Mouse (Mus musculus) induced T-regulatory cell, adult 2 months (primary cell): Measurements from ENCODE around the gene Slc2a12.
A peak's percentile ranks its signal among the peaks of the same experiment; 100 is the strongest.

Experiments used
- DNase-seq: peaks from one replicate; pipeline ENCODE4 v3.0.0-alpha.2; 2012; ENCODE audit warnings: low read depth

Slc2a12 gene

DNA sequence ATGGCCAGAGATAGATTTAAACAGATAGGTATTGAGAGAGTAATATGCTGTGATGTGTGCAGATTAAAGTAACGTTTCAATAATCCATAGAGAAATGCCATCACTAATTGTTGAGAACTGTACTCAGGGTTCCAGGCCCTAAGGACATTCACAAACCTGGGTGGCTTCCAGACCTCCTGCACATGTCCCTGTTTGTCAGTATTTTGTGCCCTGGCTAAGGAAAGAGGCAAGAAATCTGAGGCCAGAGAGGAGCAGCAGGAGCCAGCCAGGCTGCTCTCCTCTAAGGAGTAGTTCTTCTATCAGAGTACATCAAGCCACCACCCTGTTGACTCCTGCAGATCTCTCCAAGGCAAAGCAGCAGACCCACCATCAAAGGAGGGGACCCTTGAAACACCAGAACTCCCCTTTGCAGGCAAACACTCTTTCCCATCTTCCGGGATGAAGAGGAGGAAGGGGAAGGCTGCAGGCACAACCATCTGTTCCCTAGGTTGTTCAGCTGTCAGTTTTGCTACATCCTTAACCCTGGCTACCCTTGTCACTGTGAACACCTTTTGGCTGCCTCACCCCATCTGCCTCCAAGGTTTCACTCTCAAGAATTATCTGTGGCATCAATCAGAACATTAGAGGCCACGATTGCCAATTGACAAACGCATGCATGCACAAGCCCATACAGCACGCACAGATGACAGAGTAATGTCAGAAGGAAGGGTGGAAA lies 15.6 kb downstream of the Slc2a12 start:
- DNase-seq = no peak

DNA sequence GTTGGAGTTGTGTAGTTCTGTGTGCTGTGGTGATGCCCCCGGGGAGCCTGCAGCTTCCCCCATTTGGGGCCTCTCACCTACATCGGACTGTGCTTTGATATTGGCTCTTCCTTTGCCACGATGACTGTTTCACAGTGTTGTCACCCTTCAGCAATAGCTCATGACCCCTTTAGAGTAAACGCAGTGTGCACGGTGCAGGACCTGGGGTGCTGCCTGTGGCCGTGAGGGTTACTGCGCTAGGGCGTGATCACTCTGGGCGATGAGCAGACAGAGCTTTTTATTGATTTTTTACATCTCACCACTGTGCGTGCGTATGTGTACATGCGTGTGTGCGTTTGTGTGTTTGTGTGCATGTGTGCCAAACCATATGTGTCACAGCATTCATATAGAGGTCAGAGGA lies 23.7 kb downstream of the Slc2a12 start:
- DNase-seq = no peak

DNA sequence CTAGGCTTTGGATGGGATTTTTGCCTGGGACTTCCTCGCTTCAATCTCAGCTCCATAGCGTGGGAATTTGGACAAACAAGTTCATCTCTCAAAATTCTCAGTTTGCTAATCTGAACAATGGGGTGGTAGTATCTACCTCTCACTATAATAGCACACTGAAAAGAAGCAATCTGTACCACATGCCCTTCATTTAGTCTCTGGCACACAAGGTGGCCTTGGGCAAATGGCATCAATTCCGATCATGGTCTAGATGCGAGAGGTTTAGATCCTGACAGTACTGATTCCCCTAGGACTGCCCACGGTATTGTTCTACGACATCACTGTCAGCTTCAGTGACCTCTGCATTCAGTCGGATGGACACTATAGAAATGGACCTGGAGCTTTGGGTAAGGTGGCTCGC lies 29.4 kb downstream of the Slc2a12 start:
- no peak for DNase-seq

DNA sequence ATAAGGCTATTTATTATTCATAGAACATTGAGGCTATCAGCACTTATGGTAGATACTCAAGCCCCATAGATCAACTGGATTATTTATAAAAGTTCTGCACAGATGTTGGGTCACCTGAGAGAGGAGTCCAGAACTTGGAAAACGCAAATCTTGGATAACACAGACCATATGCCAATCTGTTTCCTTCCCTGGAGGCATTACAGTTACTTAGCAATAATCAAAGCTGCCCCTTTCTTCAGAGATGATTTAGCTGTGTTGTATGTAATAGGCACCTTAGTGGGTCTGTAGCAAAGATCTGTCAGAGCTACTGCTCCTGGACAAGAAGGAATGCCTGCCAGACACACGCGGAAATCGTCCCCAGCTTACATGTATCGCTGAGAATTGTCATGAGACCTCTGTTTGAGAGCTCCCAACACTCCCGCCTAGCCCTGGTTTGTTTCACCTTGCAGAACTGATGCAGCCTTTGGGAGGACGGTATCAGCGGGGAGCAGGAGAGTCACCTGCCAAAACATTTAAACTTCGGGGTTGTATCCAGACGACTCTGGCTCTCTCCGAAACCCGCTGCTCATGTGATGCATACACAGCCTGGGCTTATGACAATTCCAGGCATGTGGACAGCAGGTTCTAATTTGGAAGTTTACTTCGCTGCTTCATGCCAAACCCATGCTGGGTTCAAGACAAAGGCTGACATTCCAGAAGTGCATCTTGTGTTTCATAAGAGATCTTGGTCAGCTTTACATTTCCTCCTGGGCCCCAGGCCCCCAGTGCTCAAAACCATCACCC lies 31.2 kb downstream of the Slc2a12 start:
- no peak for DNase-seq

DNA sequence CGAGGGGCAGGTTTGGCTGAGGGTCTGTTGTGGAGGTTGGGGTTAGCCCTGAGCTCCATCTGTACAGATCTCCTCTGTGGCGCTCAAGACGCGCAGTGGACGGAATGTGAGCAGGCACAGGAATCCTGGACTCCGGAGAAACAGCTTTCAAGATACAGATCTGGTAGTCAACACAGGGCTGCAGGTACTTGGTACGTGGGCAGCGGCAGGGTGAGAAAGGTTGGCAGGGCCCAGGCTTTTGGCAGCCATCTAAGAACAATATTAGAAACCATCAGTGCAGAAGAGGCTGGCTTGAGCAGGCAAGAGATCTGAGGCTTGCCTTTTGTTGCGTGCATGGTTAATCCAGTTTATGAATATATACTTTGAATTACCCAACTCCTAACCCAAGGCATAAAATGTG lies 51.4 kb downstream of the Slc2a12 start:
- no peak for DNase-seq

DNA sequence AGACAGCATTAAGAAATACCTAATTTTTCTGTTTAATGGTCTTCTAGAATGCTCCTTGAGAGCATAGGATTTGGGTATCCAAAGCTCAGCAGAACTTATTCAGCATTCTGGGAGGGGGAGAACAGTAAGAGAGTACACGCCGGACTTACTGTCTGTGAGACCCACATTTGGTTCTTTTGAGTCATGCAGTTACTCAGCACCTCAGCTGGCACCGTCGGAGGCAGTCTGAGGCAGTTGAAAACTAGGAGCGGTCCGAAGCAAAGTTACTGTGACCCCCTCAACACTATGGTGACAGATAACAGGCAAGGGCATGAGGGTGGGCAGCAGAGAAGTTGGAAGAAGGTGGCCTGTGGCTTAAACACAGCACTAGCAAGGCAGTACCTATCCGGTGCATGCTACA lies 52.1 kb downstream of the Slc2a12 start:
- no peak for DNase-seq

DNA sequence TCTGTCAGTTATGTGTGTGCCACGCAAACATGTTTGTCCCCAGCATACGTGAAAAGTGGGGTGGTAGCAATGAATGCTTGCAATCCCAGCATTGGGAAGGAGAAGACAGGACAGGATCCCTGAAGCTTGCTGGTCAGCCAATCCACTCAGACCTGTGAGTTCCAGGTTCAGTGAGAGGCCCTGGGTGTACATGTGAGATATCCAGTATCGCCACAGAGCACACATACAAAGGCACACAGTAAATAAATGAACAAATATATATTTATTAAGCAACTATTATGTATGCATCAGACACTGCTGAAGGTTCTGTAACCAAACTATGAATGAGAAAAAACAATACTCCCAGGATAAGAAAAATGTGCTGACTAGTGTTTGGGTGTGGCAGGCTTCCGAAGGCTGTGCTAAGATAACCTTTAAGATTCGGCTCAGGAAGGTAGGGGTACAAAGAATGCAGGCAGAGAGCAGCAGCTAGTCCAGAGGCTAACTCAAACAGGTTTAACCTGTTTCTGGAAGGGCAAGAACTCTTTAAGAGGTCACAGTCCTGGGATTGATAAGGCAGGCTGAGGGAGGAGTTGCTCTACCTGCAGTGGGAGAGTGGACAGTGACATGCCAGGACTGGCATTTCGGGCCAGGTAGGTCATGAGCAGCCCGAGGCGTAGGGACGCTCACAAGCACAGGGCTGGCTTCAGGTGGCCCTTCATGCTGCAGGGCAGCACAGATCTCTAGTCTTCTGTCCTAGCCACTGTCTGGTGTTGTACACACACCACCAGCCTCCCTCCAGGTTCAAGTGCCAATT lies 53.5 kb downstream of the Slc2a12 start:
- DNase-seq = no peak

DNA sequence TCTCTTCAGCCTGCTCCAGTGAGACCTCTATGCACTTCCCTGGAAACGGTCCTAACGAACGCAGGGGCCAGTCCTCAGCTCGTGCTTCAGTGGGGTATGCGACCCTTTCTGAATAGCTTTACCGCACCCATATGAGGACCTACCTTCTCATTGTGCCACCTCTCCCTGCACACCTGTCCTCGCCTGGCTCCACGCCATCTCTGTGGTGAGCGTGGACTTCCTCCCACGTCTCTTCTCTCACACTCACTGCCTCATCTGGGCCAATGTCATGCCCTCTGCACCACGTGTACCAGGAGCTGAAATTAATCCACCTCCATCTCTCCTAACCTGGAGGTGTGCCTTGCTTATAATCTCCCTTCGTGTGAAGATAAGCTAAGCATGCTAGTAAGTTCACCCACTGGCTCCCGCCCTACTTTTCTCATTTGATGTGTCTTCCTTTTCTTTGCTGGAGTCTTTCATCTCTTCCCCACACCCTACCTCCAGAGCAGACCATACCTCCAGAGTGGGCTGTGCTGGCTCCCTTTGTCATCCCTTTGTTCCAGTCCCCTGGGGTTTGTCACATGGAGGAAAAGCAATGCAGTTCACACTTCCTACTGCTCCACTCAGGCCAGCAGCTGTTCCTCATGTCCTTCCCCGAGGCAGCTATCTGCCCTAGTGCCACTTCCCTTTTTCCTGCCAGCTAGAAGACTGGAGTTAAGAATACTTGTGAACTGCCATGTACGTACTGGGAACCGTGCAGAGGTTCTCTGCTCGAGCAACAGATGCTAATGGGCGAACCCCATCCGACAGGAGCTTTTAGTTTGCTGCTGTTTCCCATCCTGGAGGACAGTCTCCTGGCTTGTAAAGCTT lies 54.9 kb downstream of the Slc2a12 start:
- no peak for DNase-seq

DNA sequence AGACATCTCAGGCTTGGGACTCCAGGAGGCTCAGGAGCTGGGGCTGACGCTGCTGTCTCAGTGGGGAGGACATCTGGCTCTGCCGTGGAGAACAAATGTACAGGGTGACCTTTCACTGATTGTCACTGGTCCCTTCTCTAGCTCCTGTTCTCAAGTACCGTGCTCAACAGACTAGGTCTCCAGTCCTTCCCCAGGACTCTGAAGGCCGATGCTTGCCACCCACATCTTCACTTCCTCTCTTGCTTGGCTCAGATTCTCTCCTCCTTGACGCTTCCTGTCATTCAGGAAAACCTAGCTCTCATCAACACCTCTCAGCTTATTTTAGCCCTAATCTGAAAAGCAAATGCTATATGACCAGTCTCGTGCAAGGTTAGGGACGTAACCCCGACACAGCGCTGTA lies 56.0 kb downstream of the Slc2a12 start:
- no peak for DNase-seq

DNA sequence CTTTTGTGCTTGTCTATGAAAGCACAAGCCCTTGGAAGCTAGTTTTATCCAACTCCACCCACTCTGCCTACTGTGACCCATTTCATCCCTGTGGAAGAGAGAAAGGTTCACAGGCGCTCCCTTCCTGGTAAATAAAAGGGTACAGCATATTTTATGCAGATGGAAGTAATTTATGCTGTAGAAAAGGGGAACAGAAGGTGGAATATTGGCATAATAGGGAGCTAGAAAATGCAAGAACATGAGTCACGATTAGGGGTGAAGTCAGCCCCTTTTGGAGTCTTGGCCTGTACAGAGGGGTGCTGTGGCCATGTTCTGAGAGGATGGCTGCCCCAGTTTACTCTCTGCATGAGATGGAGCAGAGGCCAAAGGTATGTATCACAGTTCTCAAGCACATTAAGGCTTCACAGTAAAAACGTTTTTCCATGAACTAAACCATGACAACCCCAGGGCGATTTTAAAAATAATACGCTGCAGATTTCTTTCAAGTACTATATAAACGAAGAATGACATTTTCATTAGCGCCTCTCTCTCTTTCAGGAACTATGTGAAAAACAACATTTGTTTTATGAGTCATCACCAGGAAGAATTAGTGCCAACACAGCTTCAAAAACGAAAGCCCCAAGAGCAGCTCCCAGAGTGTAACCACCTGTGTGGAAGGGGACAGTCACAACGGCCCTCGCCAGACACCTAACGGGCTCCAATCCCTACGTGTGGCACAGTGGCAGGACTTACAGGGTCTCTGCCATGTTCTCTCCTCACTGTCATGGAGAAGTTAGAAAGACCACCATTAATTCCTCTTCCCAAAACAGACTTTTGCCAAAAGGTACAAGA lies 56.9 kb downstream of the Slc2a12 start:
- peak; percentile 12 for DNase-seq

DNA sequence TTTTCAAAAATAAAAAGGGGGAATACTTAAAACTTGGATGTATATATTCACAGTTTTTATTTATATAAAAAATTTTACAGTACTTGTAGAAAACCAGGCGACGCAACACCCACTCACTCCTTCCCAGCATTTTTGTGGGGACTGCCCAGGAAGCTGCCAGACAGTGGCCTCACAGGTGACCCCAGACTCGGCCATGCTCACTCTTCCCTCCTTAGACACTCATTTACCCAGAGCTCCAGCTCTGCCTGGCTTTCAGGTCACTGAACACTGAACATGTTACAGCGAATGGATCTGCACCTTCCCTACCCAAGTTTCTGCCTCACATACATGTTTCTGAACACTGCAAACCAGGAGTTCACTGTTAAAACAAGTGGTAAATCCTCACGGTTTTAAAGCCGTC lies 59.0 kb downstream of the Slc2a12 start:
- no peak for DNase-seq

DNA sequence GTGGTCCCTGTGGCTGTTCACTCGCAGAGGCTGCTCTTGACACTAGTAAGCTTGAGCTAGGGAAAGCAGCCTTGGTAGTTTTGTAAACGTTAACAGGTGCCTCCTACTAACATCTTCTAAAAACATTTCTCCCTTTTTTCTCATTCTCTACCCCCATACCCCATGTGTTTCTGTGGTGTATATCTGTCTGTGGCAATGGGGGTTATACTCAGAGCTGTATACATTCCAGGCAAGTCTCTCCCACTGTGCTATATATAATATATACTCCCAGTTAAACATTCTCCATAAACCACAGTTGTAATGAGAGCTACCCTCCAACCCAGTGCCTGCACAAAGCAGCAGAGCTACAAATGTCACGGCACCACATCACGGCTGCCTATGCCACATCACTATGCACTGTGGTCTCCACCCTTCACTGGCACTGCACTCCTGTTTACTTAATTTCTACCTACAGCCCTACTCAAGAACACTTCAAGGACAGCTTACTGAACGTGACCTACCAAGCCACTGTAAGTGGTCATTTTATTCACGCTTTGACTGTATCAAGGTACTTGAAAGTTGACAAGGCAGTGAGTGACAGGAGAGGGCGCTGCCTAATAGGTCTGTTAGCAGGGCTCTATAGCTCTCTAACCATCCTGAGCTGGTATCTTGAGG lies 63.5 kb downstream of the Slc2a12 start:
- DNase-seq = no peak

DNA sequence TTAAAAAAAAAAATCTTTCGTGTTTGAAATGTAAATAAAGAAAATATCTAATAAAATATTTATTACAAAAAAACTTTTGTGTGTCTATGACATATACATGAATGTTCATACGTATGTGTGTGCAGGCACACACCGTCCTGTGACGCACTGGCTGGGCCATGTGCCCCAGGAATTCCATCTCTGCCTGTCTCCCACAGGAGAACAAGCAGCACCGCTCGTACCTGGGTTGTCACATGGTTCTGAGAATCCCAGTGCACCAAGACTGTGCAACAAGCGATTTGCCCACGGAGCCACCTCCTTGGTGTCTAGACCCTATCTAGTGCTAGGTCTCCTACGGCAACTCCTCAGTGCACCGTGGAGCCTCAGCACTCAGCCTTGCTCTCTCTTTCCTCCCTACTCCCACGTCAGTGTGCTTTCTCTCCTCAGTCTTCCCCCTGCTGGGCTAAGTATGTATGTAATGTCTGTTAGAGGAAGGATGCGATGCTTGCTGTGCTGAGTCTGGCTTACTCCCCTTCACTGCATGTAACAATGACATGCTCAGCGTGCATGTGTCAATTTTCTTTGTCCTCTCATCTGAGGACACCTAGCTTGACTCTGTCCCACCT lies 65.5 kb downstream of the Slc2a12 start:
- no peak for DNase-seq

DNA sequence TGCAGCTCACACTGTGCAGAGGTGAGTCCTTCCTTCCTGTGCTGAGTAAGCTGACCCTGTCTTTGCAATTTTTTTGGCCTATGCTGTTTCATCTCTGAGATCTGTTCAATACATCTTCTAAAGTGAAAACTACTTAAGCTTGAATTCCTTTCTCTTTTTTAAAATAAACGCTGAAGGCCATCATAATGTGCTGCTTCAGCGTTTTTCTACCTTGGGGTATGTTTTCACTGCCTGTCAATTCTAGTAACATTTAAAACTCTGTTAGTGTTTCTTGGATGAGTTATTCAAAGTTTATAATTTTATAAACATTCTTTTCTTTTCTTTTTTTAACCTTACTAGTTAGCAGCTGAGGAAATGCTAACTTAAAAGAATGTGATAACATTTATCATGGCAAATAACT lies 68.1 kb downstream of the Slc2a12 start:
- no peak for DNase-seq

DNA sequence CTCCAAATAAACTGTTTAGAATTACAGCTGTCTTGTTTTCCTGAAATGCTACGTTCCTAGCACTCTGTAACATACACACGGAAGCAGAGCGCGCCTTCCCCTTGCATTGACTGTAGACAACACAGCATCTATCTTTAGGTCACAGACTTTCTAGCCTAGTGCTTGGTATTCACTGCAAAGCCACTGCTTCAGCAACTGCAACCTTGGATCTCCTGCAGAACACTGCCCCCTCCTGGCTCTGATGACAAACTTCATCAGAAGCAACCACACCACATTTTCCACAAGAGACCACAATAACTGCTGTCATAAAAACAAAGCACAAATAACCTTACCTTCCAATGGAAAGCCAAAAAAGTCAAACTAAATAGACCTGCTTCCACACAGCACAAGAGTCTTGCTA lies 69.7 kb downstream of the Slc2a12 start:
- peak; percentile 77 for DNase-seq

DNA sequence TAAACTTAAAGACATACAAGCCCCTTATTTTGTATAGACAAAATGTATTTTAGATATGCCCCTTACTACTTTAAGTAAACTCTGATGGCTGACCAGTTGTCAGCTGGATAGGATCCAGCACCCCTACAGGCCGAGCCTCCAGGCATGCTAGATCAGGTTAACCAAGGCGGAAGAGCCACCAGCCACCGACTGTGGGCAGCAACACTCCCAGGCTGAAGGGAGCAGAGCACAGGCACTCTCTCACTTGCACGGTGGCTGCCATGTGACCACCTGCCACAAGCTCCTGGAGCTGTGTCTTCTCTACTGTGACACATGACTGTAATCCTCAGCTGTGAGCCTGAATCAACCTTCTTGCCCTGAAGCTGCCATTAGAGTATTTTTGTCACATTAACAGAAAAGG lies 73.7 kb downstream of the Slc2a12 start:
- DNase-seq = no peak

DNA sequence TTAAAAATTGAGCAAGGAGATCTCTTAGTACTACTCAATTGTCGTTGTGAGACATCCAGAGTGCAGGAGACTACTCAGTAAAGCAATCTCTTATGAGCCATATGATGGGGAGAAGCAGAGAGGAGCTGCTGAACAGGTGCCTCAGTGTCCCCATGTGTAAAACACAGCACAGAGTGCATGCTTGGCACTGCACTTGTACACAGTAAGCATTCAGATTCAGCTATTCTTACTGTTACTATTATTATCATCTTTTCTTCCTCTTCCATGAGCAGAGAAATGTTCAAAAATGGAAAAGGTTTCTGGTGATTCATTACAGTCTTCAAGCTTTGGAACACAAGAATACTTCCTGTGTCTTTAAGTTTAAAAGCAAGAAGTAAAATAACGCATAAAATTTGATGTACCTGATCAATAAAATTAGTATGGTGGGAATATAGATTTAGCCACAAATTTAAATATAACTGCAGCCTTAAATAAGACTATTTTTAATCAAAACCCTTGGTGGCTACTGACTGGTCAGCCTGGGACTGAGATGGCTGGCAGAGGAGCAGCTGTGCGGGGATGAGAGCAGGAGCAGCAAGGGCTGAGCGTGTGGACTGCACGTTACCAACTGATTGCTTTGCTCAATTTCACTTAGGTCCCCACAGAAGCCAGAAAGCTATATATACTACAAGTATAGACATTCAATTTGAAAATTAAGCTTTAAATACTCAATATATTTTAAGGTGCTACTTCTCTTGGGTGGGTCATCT lies 76.1 kb downstream of the Slc2a12 start:
- DNase-seq = no peak

DNA sequence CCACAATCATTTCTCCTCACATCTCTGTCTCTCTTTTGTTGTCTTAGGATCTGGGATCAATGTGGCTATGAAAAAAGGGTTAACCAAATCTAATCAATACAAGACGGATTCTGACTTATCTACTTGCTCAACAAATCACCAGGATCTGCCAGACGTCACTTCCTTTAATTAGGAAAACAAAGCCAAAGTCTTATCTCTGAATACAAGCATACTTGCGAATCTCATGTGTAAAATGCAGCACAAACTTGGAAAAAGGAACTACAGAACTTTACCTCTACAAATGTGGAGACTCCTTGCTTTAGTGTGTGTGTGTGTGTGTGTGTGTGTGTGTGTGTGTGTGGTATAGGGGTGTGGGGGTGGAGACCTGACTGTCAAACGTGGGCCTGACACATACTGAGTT lies 80.4 kb downstream of the Slc2a12 start:
- DNase-seq = no peak

DNA sequence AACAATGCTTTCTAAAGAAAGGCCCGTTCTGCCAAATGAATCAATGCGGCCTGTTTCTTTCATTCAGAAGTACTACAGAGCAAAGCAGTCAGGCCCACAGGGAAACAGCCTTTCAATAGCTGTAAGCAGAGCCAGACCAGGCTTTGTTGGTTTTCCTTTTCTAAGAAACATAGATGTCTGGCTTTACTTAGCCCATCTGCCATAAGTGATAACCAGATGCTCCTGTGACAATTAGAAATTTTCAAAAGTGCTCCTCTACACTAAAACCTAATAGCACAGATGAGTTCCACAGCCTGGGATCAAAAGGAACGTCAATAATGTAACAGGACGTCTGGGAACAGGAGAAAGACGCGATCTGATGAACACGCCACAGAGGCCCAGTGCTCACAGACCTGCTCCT lies 81.5 kb downstream of the Slc2a12 start:
- DNase-seq = no peak
